Mouse (Mus musculus) lung, postnatal 0 days (tissue): Measurements from ENCODE around the gene Ippk.

Source experiments
- CTCF ChIP-seq: IDR thresholded peaks from 2 replicates; pipeline ENCODE4 v1.5.1; 2016; ENCODE audit warnings: antibody characterized with exemption, mild to moderate bottlenecking
- EP300 ChIP-seq: IDR thresholded peaks from 2 replicates; pipeline ENCODE4 v1.6.1; 2016; ENCODE audit warnings: antibody characterized with exemption, mild to moderate bottlenecking, control low read depth

GRCm38 (mm10) chr13:49465875-49466274, 44.8 kb downstream of the Ippk start:
- no peak for TF ChIP-seq CTCF
- TF ChIP-seq EP300 = no peak
